Mouse (Mus musculus) R1 (cell line): Measurements from ENCODE around the gene Prr19.
"Not testable (repeated sequence)": the region's sequence is repeated elsewhere in the genome, so short reads cannot be mapped to it uniquely, and the experiment has no call there.

Experiments
- DNase-seq: peaks from one replicate; pipeline ENCODE4 v3.0.0-alpha.2; 2018; ENCODE audit warnings: low read depth, low spot score

The Prr19 gene

GRCm38 (mm10) chr7:25301063-25301462 is at the start of gene Prr19:
Gene Prr19 (plus strand): TSS chr7:25301411.
- DNase-seq, result peak; percentile 98

GRCm38 (mm10) chr7:25251822-25252221 is 49.4 kb upstream of the Prr19 start:
- DNase-seq, result no peak

GRCm38 (mm10) chr7:25261896-25262295 is 39.3 kb upstream of the Prr19 start:
- DNase-seq, result peak; percentile 61

- peak; percentile 99 for DNase-seq
Measured at GRCm38 (mm10) chr7:25263968-25264870, 37.0 kb upstream of the Prr19 start.

GRCm38 (mm10) chr7:25265743-25266142 is 35.5 kb upstream of the Prr19 start:
- DNase-seq, result not testable (repeated sequence)

- no peak for DNase-seq
Measured at GRCm38 (mm10) chr7:25266180-25266962, 34.8 kb upstream of the Prr19 start.

DNA sequence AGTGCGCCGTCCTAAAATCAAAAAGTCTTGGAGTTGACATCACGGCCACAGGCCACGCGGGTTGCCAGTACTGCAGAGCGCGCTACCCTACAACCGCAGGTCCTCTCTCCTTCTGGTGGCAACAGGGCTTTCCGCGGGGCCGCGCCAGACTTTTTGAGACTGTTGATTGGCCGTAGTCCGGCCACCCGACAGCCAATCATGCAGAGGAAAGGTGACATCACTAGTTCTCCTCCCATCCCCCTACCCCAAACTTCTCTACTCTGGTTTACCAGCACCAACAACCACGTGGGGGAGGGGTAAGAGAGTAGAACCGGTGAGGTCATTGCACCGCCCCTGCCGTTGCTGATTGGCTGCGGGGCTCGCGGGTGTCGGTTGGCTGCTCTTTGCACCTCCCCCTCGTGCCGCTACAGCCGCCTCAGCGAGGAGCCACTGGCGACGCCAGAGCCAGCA is 33.9 kb upstream of the Prr19 start, which contains the start of gene Cic:
Gene Cic, plus strand, starts transcription at position 404 of the 450 bp plus-strand sequence.
- peak; percentile 100 for DNase-seq

- peak; percentile 100 for DNase-seq
Measured at GRCm38 (mm10) chr7:25267751-25268463, 33.3 kb upstream of the Prr19 start.

- DNase-seq, result no peak
Measured at GRCm38 (mm10) chr7:25268588-25268987, 32.6 kb upstream of the Prr19 start.

GRCm38 (mm10) chr7:25269029-25269428 is 32.2 kb upstream of the Prr19 start:
- DNase-seq, result no peak

GRCm38 (mm10) chr7:25269545-25270271 is 31.5 kb upstream of the Prr19 start:
- no peak for DNase-seq

DNA sequence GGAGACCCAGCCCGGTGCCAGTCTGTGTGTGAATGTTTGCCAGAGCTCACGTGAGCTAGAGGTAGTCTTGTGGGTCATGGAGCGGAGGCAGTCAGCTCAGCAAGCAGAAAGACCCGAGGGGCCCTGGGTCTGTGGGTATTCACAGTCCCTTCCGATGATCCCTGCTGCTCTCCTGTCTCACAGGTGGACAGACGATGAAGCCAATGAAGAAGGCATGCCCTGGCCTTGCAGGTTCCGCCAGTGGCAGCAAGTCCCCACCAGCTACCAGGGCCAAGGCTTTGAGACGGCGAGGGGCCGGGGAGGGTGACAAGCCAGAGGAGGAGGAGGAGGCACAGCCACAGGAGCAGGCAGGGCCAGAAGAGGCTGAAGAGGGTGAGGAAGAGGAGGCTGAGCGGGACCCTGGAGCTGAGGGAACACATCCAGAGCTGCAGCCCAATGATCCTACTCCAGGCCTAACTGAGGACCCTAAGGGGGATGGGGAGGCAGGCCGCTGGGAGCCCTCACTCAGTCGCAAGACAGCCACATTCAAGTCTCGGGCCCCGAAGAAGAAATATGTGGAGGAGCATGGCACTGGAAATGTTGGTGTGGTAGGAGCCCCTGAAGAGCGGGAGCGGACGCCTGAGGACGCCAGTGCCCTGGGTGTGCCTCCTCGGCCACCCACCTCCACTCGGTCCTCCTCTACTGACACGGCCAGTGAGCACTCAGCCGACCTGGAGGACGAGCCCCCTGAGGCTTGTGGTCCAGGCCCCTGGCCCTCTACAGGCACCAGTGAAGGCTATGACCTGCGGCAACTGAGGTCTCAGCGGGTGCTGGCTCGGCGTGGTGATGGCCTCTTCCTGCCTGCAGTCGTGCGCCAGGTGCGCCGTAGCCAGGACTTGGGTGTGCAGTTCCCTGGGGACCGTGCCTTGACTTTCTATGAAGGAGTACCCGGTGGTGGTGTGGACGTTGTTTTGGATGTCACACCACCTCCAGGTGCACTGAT is 30.3 kb upstream of the Prr19 start:
- no peak for DNase-seq

- DNase-seq, result no peak
Measured at GRCm38 (mm10) chr7:25271651-25272444, 29.4 kb upstream of the Prr19 start.

DNA sequence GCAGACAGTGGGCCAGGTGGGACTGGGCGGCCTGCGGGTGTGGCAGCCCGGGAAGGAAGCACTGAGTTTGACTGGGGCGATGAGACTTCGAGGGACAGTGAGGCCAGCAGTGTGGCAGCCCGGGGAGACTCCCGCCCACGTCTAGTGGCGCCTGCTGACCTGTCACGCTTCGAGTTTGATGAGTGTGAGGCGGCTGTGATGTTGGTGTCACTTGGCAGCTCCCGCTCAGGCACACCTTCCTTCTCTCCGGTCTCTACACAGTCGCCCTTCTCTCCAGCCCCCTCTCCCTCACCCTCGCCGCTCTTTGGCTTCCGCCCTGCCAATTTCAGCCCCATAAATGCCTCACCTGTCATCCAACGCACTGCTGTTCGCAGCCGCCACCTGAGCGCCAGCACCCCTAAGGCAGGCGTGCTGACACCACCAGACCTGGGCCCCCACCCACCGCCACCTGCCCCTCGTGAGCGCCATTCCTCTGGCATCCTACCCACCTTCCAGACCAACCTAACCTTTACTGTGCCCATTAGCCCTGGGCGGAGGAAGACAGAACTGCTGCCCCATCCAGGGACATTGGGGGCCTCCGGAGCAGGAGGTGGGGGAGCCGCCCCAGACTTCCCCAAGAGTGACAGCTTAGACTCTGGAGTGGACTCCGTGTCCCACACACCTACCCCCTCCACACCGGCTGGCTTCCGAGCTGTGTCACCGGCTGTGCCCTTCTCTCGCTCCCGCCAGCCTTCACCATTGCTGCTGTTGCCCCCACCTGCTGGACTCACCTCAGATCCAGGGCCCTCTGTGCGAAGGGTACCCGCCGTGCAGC is 28.6 kb upstream of the Prr19 start:
- DNase-seq, result no peak

DNA sequence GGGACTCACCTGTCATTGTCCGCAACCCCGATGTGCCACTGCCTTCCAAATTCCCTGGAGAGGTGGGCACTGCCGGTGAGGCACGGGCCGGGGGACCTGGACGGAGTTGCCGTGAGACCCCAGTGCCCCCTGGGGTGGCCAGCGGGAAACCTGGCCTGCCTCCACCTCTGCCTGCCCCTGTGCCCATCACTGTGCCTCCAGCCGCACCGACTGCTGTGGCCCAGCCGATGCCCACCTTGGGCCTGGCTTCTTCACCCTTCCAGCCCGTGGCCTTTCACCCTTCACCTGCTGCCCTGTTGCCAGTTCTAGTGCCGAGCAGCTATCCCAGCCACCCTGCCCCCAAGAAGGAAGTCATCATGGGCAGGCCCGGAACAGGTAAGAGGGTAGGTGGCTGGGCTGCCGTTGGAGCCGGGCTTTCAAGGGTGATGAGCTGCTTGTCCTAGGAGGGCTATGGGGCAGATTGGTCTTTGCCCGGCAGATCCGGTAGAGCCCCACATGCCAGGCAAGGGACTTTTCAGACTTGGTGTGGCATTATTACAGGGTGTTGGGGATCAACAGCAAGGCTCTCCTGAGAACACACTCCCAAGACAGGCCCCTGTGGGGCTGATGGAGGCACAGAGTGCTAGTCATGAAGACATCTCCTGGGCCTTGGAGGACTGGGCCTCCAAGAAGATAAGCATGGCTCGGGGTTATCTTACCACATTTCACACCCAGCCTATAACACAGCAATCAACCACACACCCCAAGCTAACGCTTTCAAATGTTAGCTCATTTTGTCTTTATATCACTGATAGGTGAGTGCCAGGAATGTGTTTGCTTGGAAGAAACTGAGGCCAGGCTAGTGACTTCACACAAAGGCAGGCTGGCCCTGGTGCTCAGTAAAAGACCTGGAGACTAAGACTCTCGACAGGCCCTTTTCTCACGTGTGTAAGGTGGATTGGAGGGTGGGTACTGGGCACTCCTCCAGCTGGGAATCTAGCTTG is 27.7 kb upstream of the Prr19 start:
- DNase-seq, result no peak

DNA sequence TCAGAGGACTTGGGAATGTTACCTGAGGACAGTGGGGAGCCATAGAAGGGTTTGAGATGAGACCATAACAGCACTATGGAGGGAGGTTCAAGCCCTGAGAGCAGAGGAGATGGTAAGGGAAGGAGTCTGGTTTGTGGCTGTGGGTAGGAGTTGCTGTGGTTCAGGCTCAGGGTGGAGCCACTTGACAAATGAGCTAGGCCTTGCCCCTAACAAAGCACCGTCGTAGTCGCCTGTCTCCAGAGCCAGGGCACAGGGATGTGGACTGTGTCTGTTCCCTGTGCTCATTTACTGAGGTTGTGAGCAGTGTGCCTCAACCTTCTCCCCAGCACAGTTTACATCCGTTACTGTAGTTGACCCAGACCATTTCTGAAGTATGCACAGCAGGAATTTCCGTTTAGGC is 26.6 kb upstream of the Prr19 start:
- DNase-seq, result no peak

DNA sequence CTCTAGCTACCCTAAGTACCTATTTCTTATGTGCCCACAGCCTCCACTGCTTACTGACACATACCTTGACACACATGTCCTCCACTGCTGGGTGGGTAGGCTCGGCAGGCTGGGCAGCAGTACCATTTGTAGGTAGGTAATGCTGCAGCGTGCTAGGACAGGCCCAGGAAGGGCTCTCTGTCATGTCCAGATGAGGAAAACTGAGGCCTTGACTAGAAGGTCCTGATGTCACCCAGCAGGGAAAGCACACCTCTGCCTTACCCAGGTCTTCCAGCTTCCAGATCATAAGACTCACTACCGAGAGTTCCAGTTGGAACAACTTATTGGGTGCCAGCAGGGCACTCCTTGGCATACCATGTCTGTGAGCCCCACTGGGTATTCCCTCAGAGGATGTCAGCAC is 26.2 kb upstream of the Prr19 start:
- DNase-seq, result no peak
